Mouse (Mus musculus) myocyte (in vitro differentiated cells): ENCODE measurements around the gene Dlk2. TPM values are rescaled to one million over a fixed set of nuclear protein-coding genes. Genes with fewer than 3 reads are reported as not detected.

ENCODE experiments used
- H3K27me3 ChIP-seq: one replicate; pipeline ENCODE4 v1.6.1; 2011; ENCODE audit not compliant: control insufficient read depth, insufficient read depth, insufficient read length
- H3K36me3 ChIP-seq: one replicate; pipeline ENCODE4 v1.6.1; 2011; ENCODE audit not compliant: control insufficient read depth, insufficient read depth
- H3K4me2 ChIP-seq: one replicate; pipeline ENCODE4 v1.6.1; 2011; ENCODE audit warnings: low read depth, control low read depth
- H3K4me3 ChIP-seq: one replicate; pipeline ENCODE4 v1.5.1; 2011; ENCODE audit warnings: mild to moderate bottlenecking, control low read depth, moderate library complexity
- H3K79me2 ChIP-seq: one replicate; pipeline ENCODE4 v1.6.1; 2011; ENCODE audit not compliant: control insufficient read depth, insufficient read depth
- H3ac ChIP-seq: one replicate; pipeline ENCODE4 v1.6.1; 2011; ENCODE audit not compliant: control insufficient read depth, insufficient read length
- CEBPB ChIP-seq: IDR thresholded peaks from 2 replicates; pipeline ENCODE4 v1.6.1; 2011; ENCODE audit warnings: mild to moderate bottlenecking, moderate library complexity; ENCODE audit not compliant: poor library complexity, insufficient read depth, severe bottlenecking
- E2F4 ChIP-seq: IDR thresholded peaks from one replicate; pipeline ENCODE4 v1.6.1; 2011; ENCODE audit warnings: mild to moderate bottlenecking, control low read depth, moderate library complexity; ENCODE audit not compliant: insufficient read depth
- MAX ChIP-seq: IDR thresholded peaks from one replicate; pipeline ENCODE4 v1.6.1; 2011; ENCODE audit warnings: low read depth, mild to moderate bottlenecking, control low read depth
- MYOD1 ChIP-seq, 3 experiments: IDR thresholded peaks; one replicate each; pipeline ENCODE4 v1.6.1; 2011; ENCODE audit warnings: control low read depth in 2 of 3, low read depth in 2 of 3, mild to moderate bottlenecking in 2 of 3, moderate library complexity in 1 of 3; ENCODE audit not compliant: insufficient read length in 2 of 3, control insufficient read depth in 1 of 3
- MYOG ChIP-seq, 3 experiments: IDR thresholded peaks; one replicate each; pipeline ENCODE4 v1.6.1; 2011; ENCODE audit warnings: control low read depth in 2 of 3, low read depth in 2 of 3, mild to moderate bottlenecking in 2 of 3; ENCODE audit not compliant: insufficient read length in 2 of 3, control insufficient read depth in 1 of 3, insufficient read depth in 1 of 3
- POLR2A ChIP-seq: IDR thresholded peaks from one replicate; pipeline ENCODE4 v1.6.1; 2011; ENCODE audit warnings: low read depth, mild to moderate bottlenecking, control low read depth, moderate library complexity; ENCODE audit not compliant: insufficient read length
- POLR2AphosphoS2 ChIP-seq: IDR thresholded peaks from one replicate; pipeline ENCODE4 v1.6.1; 2011; ENCODE audit warnings: low read depth, control low read depth; ENCODE audit not compliant: insufficient read length
- REST ChIP-seq: IDR thresholded peaks from one replicate; pipeline ENCODE4 v1.6.1; 2011; ENCODE audit warnings: mild to moderate bottlenecking, control low read depth, moderate library complexity; ENCODE audit not compliant: insufficient read depth, insufficient read length
- SRF ChIP-seq: IDR thresholded peaks from one replicate; pipeline ENCODE4 v1.6.1; 2011; ENCODE audit warnings: low read depth; ENCODE audit not compliant: control insufficient read depth, insufficient read length
- TCF12 ChIP-seq: IDR thresholded peaks from one replicate; pipeline ENCODE4 v1.6.1; 2011; ENCODE audit warnings: mild to moderate bottlenecking, control low read depth; ENCODE audit not compliant: poor library complexity, insufficient read depth, severe bottlenecking
- TCF3 ChIP-seq: IDR thresholded peaks from one replicate; pipeline ENCODE4 v1.6.1; 2011; ENCODE audit warnings: low read depth, control low read depth; ENCODE audit not compliant: insufficient read length
- USF1 ChIP-seq: IDR thresholded peaks from one replicate; pipeline ENCODE4 v1.6.1; 2011; ENCODE audit warnings: low read depth, mild to moderate bottlenecking, control low read depth, moderate library complexity
- polyA plus RNA-seq: library from polyadenylated mRNA; unstranded; fragments of >200 nt; fragmentation: generic; extraction: Trizol; gene quantifications from one replicate; pipeline ENCODE4 v1.2.1, GENCODE M21; 2012; ENCODE audit warnings: missing spikeins

The Dlk2 gene
- polyA plus RNA-seq, 1 experiment: 1.8 TPM

GRCm38 (mm10) chr17:46267511-46267910 lies 29.7 kb upstream of the Dlk2 start:
- H3ac ChIP-seq: no peak overlapping the region

GRCm38 (mm10) chr17:46268026-46268720 lies 29.0 kb upstream of the Dlk2 start:
- TF ChIP-seq POLR2AphosphoS2: no peak
- TF ChIP-seq MYOG (IDR thresholded peaks at IDR 0.05; ENCODE audit: control insufficient read depth in 1 of 3, insufficient read depth in 1 of 3, insufficient read length in 2 of 3, low read depth in 2 of 3): peak in 2 of 3 experiments; percentile 12 to 49
- TF ChIP-seq E2F4: no peak
- no peak overlapping the region for H3K4me3 ChIP-seq
- peak overlapping the region; percentile 62 for H3K4me2 ChIP-seq
- no peak overlapping the region for H3ac ChIP-seq
- H3K27me3 ChIP-seq: no peaks in the 10 kb centered on the region
- peaks cover 15% of the 10 kb centered on the region for H3K36me3 ChIP-seq
- peaks cover 38% of the 10 kb centered on the region for H3K79me2 ChIP-seq

More at GRCm38 (mm10) chr17:46267511-46267910, 29.7 kb upstream of the Dlk2 start:
- Histone ChIP-seq H3K27me3 (no peaks in the 10 kb centered on the region), H3K4me2 (no peak overlapping the region), H3K36me3 (peaks cover 20% of the 10 kb centered on the region), H3K4me3 (no peak overlapping the region), H3K79me2 (peaks cover 38% of the 10 kb centered on the region)
- TF ChIP-seq USF1: no peak
- TF ChIP-seq POLR2A: no peak
- no peak for TF ChIP-seq REST
- no peak for TF ChIP-seq POLR2AphosphoS2
- TF ChIP-seq SRF: no peak
- TF ChIP-seq E2F4: no peak
- TF ChIP-seq CEBPB: no peak
- TF ChIP-seq MYOD1 (IDR thresholded peaks at IDR 0.05; ENCODE audit: control insufficient read depth in 1 of 3, insufficient read length in 2 of 3, low read depth in 2 of 3): no peak
- TF ChIP-seq TCF3: no peak
- no peak for TF ChIP-seq TCF12
- TF ChIP-seq MYOG (IDR thresholded peaks at IDR 0.05; ENCODE audit: control insufficient read depth in 1 of 3, insufficient read depth in 1 of 3, insufficient read length in 2 of 3, low read depth in 2 of 3): no peak
- TF ChIP-seq MAX: no peak

GRCm38 (mm10) chr17:46269771-46270534 lies 27.3 kb upstream of the Dlk2 start:
- Histone ChIP-seq H3ac (no peak overlapping the region), H3K36me3 (peaks cover 3% of the 10 kb centered on the region), H3K27me3 (no peaks in the 10 kb centered on the region), H3K4me3 (no peak overlapping the region), H3K4me2 (peak overlapping the region; percentile 62), H3K79me2 (peaks cover 32% of the 10 kb centered on the region)
- TF ChIP-seq POLR2A (peak; percentile 49), POLR2AphosphoS2 (no peak), SRF (no peak), TCF12 (peak; percentile 56), CEBPB (no peak), E2F4 (no peak), REST (no peak), MYOG (IDR thresholded peaks at IDR 0.05; ENCODE audit: control insufficient read depth in 1 of 3, insufficient read depth in 1 of 3, insufficient read length in 2 of 3, low read depth in 2 of 3) (peak; percentile 88 to 100 (median 99)), TCF3 (peak; percentile 69), MYOD1 (IDR thresholded peaks at IDR 0.05; ENCODE audit: control insufficient read depth in 1 of 3, insufficient read length in 2 of 3, low read depth in 2 of 3) (peak in 2 of 3 experiments; percentile 94 to 97)

GRCm38 (mm10) chr17:46272058-46272457 lies 25.2 kb upstream of the Dlk2 start:
- Histone ChIP-seq H3K4me2 (peak overlapping the region; percentile 39), H3K36me3 (no peaks in the 10 kb centered on the region), H3K27me3 (no peaks in the 10 kb centered on the region), H3ac (no peak overlapping the region), H3K79me2 (peaks cover 44% of the 10 kb centered on the region), H3K4me3 (no peak overlapping the region)
- TF ChIP-seq POLR2A: no peak
- peak in 2 of 3 experiments; percentile 63 to 77 for TF ChIP-seq MYOD1 (IDR thresholded peaks at IDR 0.05; ENCODE audit: control insufficient read depth in 1 of 3, insufficient read length in 2 of 3, low read depth in 2 of 3)
- peak in 2 of 3 experiments; percentile 17 to 49 for TF ChIP-seq MYOG (IDR thresholded peaks at IDR 0.05; ENCODE audit: control insufficient read depth in 1 of 3, insufficient read depth in 1 of 3, insufficient read length in 2 of 3, low read depth in 2 of 3)
- no peak for TF ChIP-seq POLR2AphosphoS2

GRCm38 (mm10) chr17:46272675-46273074 lies 24.5 kb upstream of the Dlk2 start:
- H3K79me2 ChIP-seq: peaks cover 39% of the 10 kb centered on the region
- no peaks in the 10 kb centered on the region for H3K36me3 ChIP-seq

More at GRCm38 (mm10) chr17:46272675-46273074, 24.5 kb upstream of the Dlk2 start:
- Histone ChIP-seq H3K4me3 (no peak overlapping the region), H3ac (no peak overlapping the region), H3K4me2 (peak overlapping the region; percentile 79), H3K27me3 (no peaks in the 10 kb centered on the region)
- TF ChIP-seq USF1 (no peak), SRF (no peak), MYOG (IDR thresholded peaks at IDR 0.05; ENCODE audit: control insufficient read depth in 1 of 3, insufficient read depth in 1 of 3, insufficient read length in 2 of 3, low read depth in 2 of 3) (no peak), MAX (no peak), E2F4 (no peak)
